Mouse (Mus musculus) adrenal gland, postnatal 25 days (tissue): ENCODE data around the gene Serpina9. TPM values are rescaled to one million over a fixed set of nuclear protein-coding genes. Genes with fewer than 3 reads are reported as not detected.

Source experiments
- DNase-seq: peaks from one replicate; pipeline ENCODE4 v3.0.0; 2021; ENCODE audit warnings: mixed read lengths
- long read RNA-seq: library from polyadenylated mRNA; stranded (forward); transcript quantifications from one replicate; pipeline ENCODE4 v2.0.0, GENCODE M21; 2021
- total RNA-seq: library from RNA; stranded (reverse); gene quantifications from 2 replicates; pipeline ENCODE4 v1.2.3, GENCODE M21; 2021

Gene Serpina9
- not detected in 2 replicates for total RNA-seq
- long read RNA-seq, partial matches to known transcripts: 2 of 8 reads
- long read RNA-seq, other reads (novel, unspliced or antisense): 6 of 8 reads

- DNase-seq: no peak
Measured at GRCm38 (mm10) chr12:104013620-104014019, at the start of gene Serpina9. Gene Serpina9 (minus strand): TSS chr12:104013755.

GRCm38 (mm10) chr12:104061862-104062261 lies 48.3 kb upstream of the Serpina9 start:
- no peak for DNase-seq

- DNase-seq: no peak
Measured at GRCm38 (mm10) chr12:104060126-104060525, 46.6 kb upstream of the Serpina9 start.

DNA sequence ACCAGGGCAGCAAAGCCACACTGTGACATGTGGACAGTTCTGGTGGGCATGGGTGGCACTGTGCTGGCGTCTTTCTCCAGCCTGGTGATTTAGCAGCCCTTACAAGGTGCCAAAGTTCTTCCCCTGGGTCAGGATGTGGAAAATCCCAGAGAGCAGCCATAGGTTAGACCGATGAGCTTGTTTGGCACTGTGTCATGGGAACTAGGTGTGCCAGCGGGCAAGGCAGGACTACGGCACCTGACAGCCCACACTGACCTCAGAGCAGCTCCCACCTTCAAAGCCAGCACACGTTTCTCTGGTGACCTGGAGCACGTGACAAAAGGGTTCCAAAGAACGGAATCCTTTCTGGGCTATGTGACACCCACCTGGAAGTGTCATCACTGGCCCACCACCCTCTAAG lies 44.0 kb upstream of the Serpina9 start:
- DNase-seq: no peak

DNA sequence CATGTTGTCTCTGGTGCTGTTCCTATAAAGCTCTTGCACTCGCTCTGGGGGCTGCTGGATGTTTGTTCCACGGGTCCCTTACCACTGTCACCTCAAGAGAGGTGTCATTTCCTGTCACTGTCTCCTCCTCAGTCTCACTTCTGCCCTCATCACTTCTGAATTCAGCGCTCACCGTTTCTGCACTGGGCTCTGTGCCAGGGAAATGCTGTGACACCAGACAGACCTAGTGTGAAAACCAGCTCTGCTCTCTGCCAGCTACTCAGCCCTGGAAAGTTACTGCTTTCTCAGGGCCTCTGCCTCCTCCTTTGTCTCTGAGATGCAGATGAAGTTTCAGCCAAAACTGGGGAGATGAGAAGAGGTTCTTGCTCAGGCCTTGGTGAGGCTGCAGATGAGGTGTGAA lies 43.5 kb upstream of the Serpina9 start:
- no peak for DNase-seq

DNA sequence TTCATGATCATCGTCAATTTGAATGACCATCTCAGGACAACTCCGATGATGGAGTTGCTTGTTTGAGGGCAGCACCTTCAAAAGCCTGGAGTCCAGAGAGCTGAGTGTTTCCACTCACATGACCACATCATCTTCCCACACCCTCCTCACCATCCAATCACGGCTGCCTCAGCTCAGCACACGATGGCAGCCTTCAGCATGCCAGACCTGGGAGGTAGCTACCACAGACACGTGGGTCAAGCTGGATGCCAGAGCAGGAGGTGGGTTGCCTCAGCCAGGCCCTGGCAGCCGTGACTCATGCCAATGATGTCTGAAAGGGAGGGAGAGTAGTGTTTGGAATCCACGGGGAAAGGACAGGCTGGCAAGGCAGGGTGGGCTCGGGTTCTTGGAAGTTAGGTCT lies 42.2 kb upstream of the Serpina9 start:
- no peak for DNase-seq

DNA sequence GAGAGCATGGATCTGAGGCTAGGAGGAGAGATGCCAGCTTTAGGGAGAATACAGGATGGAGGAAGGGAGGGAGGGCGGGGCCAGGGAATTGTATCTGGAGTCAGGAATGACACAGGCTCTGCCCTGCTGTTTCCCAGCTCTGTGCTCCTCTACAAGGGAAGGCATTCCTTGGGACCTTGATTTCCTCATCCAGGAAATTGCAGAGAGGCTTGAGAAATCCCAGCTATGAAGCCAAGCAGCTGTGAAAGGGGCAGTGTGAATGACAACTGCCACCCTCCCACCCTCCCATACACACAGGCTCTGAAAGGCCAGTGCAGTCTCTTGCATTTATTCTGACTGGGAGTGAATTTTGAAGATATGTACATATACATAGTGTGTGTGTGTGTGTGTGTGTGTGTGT lies 40.4 kb upstream of the Serpina9 start:
- no peak for DNase-seq

DNA sequence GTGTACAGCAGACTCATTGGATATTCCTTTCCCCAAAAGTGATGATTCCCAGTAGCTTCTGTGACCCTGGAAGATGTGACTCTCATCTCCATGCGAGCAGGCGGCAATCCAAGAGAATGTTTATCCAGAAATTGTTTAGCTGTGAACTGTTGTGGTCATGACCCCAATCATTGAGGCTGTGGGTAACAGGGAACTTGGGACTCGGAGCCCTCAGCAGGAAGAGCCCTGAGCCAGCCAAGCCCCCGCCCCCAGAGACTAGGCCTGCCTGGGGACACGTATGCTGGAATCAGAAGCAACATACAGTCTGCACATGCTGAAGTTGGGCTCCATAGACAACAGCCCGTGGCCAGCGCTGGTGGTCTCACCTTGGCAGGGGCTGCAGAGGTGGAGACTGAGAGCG lies 32.2 kb upstream of the Serpina9 start:
- no peak for DNase-seq

GRCm38 (mm10) chr12:104044343-104044742 lies 30.8 kb upstream of the Serpina9 start, which contains the start of gene Serpina12:
Gene Serpina12 (minus strand): TSS chr12:104044443.
- DNase-seq: no peak

GRCm38 (mm10) chr12:104042753-104043152 lies 29.2 kb upstream of the Serpina9 start:
- no peak for DNase-seq

- DNase-seq: peak; percentile 48
Measured at GRCm38 (mm10) chr12:104041401-104041800, 27.8 kb upstream of the Serpina9 start.

GRCm38 (mm10) chr12:104038181-104038580 lies 24.6 kb upstream of the Serpina9 start:
- no peak for DNase-seq

- no peak for DNase-seq
Measured at GRCm38 (mm10) chr12:104033752-104034151, 20.2 kb upstream of the Serpina9 start.

GRCm38 (mm10) chr12:104029986-104030385 lies 16.4 kb upstream of the Serpina9 start:
- peak; percentile 33 for DNase-seq

DNA sequence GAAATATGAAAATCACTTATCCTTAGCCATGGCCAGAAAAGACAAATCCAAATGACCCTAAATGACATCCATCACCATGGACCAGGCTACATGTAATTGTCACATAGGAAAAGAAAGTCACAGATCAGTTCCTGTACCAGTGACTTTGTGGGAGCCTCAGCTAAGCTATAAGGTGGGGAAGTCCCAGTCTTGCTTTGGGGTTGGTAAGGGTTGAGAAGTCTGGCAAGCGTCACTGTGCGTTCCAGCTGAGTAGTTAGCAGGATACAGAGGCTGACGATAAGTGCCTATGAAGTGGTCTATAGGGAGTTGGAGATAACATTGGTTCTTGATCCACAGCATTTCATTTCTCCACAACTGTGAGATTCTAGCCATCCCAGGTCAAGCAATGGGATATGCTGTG lies 1.7 kb upstream of the Serpina9 start:
- DNase-seq: no peak

GRCm38 (mm10) chr12:104004689-104005088 lies 8.9 kb downstream of the Serpina9 start:
- DNase-seq: no peak

DNA sequence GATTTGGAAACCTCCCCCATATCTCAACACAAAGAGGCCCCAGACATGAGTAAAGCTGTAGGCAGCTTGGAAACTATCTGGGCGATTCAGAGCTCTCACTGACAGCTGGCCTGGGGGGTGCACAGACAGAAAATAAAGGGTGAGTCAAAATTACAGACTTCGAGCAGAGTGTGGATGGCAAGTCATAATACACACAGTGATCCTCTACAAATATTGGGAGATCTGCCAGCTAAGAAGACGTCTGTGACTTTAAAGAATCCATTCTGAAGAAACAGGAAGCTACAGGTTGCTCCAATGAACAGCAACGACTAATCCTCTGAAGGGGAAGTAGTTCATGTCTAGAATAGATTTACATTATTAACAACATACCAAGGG lies 10.3 kb downstream of the Serpina9 start:
- DNase-seq: no peak

DNA sequence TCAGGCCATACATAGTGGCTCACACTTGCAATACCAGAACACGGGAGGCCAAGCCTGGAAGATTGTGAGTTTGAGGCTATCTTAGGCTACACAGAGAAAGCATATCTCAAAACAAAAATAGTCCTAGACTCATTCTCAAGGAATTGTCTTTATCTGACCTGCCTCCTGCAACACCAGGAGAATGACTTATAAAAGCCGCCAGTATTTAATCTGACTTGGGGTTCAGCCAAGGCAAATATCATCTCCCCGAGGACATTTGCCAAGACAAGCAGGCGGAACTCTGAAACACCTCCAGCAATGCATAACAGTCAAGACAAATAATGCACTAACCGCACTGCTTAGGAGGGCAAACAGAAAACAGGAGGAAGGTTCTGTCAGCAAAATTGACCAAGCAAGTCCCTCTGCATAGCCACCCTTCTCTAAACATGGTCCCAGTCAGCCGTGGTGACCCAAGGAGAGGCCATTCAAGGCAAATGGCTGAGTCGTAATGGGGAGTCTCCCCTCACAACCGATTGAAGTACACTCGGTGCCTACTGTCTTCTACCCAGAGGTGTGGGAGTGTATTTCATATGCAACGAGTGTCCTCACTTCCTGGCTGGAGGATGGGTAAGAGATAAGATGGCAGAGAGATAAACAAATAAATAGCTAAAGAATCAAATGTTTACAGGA lies 10.9 kb downstream of the Serpina9 start:
- no peak for DNase-seq

GRCm38 (mm10) chr12:104000594-104000993 lies 13.0 kb downstream of the Serpina9 start:
- no peak for DNase-seq

DNA sequence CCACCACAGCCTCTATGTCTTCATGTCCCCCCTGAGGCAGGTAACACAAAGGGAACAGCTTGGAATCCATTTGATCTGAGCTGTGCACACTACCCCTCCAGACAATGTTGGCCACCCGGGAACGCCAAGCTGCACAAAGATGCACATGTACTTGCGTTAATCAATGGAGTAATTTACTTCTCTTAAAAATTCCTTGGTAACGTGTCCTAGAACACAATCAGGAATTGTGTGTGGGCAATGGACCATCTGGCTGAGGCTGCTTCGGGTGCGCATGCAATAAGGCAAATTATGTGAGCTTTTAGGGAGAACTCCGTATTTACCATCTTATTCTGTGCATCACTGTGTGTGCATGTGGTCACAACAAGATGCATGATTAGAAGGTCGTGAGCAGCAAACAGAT lies 13.9 kb downstream of the Serpina9 start:
- DNase-seq: no peak

- DNase-seq: no peak
Measured at GRCm38 (mm10) chr12:103996513-103996912, 17.0 kb downstream of the Serpina9 start.

GRCm38 (mm10) chr12:103995292-103996072 lies 18.1 kb downstream of the Serpina9 start:
- DNase-seq: peak; percentile 62

GRCm38 (mm10) chr12:103992945-103993344 lies 20.6 kb downstream of the Serpina9 start:
- DNase-seq: no peak

GRCm38 (mm10) chr12:103989857-103990256 lies 23.7 kb downstream of the Serpina9 start, which contains the start of gene Serpina11:
Gene Serpina11 (minus strand): TSS chr12:103989957.
- no peak for DNase-seq
